Mouse (Mus musculus): ENCODE results near the gene Hspa1l.

The Hspa1l gene

GRCm38 (mm10) chr17:35023756-35024155 is 51.3 kb downstream of the Hspa1l start:
- in situ Hi-C loops (cut with MboI, MseI), result loop anchor here (5.0 kb wide), 1 partner anchor 39 kb away; no protein-coding TSS in a partner anchor

GRCm38 (mm10) chr17:35024261-35024660 is 51.8 kb downstream of the Hspa1l start:
- in situ Hi-C loops (cut with MboI, MseI), result loop anchor here (5.0 kb wide), 1 partner anchor 38 kb away; no protein-coding TSS in a partner anchor

GRCm38 (mm10) chr17:35024691-35025488 is 52.4 kb downstream of the Hspa1l start:
- in situ Hi-C loops (cut with MboI, MseI), result loop anchor here (5.0 kb wide), 1 partner anchor 37 kb away; no protein-coding TSS in a partner anchor

- in situ Hi-C loops (cut with MboI, MseI), result no loop called here
Measured at GRCm38 (mm10) chr17:35026206-35026605, 53.7 kb downstream of the Hspa1l start.

- in situ Hi-C loops (cut with MboI, MseI), result no loop called here
Measured at GRCm38 (mm10) chr17:35027277-35028068, 55.0 kb downstream of the Hspa1l start, which contains the start of gene Sapcd1. Gene Sapcd1 (minus strand): TSS chr17:35028016.

- in situ Hi-C loops (cut with MboI, MseI), result no loop called here
Measured at GRCm38 (mm10) chr17:35028315-35028714, 55.8 kb downstream of the Hspa1l start.

All from T-helper 1 cell (primary cell).